Mouse (Mus musculus) effector memory CD4-positive, alpha-beta T cell, adult 7 months (primary cell): Measurements from ENCODE around the gene Vps13c. TPM values are rescaled to one million over a fixed set of nuclear protein-coding genes. Genes with fewer than 3 reads are reported as not detected.

Source experiments
- polyA plus RNA-seq: library from polyadenylated mRNA; unstranded; fragments of 100-300 nt; shearing (Covaris generic); gene quantifications from one replicate; pipeline ENCODE4 v1.2.1, GENCODE M21; 2017

Vps13c gene
- polyA plus RNA-seq: 7.7 TPM

GRCm38 (mm10) chr9:67839981-67840859 lies at the start of gene Vps13c:
Gene Vps13c (plus strand): TSS chr9:67840396.

GRCm38 (mm10) chr9:67832046-67832605 lies 8.1 kb upstream of the Vps13c start, which contains the start of gene C2cd4a:
Gene C2cd4a (minus strand): TSS chr9:67832330.

Other genes with a start within 250 kb of the Vps13c start
- gene C2cd4b, start 81.0 kb upstream of the Vps13c start, polyA plus RNA-seq: 0.96 TPM
- not detected for gene C2cd4a, start 8.1 kb upstream of the Vps13c start, polyA plus RNA-seq